Mouse (Mus musculus): ENCODE measurements around the gene Tns2.

Tns2 gene

DNA sequence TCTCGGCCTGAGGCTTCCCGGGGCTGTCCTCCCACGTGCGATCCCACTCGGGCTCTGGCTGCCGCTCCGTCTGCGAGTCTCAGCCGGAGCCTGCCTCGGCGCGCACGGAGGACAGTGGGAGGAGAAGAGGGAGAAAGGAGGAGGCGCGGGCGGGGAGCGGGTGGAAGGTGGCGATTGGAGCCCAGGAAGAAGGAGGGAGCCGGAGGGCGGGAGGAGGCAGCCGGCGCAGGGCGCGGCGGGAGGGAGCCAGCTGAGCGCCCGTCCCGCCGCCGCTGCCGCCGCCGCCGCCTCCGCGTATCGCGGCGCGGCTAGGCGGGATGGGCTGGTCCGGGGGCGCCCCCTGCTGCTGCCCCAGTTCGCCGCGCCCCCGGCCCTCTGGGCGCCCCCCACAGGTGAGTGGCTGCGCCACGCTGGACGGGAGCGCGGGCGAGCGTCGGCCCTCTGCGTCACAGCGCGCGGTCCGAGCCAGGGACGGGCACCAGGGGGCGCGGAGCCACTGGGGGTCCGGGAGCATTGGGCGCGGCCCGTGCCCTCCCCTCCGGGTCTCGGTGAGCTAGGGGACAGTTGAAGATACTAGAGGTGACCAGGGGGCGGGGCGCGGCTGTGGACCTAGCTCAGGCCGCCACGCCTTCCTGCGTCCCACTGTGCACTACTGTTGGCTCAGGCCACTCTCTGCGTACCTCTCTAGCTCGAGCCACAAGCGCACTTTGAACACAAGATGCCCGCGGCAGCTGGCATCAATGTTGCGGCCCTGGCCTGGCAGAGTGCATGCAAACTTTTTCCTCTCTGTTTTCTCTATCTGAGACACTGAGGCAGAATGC lies at the start of gene Tns2:
Gene Tns2 (plus strand): TSS at position 253 of the 821 bp plus-strand sequence.
- in situ Hi-C loops (cut with MboI, MseI) = no loop called here

DNA sequence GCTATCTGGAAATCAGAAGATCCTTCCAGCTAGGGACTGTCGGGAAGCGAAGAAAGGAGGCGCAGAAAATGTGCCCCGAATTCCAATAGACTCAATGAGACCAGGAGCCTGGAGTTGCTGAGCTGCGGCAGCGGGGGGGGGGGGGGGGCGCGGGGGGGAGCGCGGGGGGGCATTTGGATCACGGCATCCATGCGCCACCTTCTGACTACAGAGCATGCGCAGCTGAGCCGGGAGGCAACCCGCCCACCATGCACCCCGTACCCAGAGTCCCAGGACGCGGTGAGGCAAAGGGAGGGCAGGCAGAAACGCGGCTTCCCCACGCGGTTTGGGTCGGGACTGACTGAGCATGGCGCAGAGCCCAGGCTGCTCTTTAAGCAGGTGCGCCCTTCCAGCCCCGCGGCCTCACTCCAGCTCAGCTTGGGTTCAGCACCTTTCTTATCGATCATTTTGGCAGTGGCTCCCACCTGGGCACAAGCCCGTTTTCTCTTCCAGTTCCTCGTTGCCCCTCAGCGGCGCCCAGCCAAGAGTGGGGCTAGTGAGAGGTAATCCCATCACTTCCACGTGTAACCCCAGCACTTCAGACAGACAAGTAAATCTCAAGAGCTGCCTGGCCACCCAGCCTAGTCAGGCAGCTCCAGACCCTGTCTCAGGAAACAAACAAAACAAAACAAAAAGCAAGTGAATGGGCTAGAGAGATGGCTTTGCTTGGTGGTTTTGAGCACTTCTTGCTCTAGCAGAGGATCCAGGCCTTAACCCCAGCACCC lies 48.1 kb upstream of the Tns2 start:
- in situ Hi-C loops (cut with MboI, MseI) = loop anchor here (10.0 kb wide), 1 partner anchor 507 kb away; no protein-coding TSS in a partner anchor

DNA sequence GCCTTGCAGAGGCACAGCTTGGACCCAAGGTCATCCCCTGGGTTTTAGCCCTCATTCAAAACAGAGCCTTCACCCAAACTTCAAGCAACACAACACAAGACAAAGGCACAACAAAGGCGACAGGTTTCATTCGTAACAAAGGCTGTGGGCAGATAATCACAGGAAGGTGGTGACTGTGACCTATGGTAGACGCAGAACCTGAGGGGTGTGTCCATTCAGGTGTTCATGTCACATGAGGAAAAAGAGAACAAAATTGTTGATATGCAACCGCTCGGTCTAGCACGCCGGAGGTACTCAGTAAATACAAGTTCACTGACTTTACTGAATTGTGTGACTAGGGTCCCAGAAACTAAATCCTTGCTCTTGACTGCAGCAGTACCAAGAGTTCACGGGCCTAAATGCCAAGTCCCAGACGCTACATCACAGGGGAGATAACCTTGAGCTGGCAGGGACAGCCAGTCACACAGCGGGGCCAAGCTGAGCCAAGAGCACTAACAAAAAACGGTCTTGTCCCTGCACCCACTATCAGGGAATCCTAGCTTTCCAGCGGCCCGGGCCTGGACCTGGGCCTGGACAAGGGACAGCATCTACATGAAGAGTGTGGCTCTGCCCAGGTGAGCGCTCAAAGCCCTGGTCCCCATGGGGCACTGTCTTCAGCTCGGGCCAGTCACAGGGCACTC lies 43.6 kb upstream of the Tns2 start:
- in situ Hi-C loops (cut with MboI, MseI) = loop anchor here (10.0 kb wide), 1 partner anchor 512 kb away; no protein-coding TSS in a partner anchor

DNA sequence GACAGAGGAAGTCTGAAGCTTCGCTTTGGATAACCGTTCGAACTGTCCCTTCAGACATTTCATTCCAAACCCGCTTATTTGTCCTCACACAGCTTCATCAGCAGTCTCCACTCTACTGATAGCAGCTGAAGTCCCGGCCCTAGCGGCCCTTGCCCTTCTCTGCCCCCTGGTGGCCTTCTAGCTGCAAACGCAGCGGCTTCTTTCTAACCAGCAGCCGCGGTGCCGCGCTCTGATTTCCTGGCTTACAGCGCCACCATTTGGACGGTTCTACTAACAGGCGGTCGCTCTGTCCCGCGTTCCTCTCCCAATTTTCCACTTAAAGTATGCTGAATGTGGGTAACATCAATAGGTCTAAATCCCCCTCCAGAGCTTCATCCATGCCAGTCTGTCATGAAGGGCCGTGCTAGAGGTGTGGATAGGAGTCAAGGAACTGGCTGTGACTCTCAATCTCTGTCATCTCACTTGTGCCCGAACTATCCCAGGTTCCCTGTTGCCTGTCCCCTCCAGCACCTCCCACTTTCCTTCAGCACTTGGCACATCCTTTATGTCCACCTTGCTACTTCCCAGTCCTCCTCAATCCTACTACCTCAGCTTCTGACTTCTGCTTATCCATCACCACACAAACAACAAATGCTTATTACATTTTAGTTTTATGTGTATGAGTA lies 34.4 kb upstream of the Tns2 start:
- in situ Hi-C loops (cut with MboI, MseI) = no loop called here

DNA sequence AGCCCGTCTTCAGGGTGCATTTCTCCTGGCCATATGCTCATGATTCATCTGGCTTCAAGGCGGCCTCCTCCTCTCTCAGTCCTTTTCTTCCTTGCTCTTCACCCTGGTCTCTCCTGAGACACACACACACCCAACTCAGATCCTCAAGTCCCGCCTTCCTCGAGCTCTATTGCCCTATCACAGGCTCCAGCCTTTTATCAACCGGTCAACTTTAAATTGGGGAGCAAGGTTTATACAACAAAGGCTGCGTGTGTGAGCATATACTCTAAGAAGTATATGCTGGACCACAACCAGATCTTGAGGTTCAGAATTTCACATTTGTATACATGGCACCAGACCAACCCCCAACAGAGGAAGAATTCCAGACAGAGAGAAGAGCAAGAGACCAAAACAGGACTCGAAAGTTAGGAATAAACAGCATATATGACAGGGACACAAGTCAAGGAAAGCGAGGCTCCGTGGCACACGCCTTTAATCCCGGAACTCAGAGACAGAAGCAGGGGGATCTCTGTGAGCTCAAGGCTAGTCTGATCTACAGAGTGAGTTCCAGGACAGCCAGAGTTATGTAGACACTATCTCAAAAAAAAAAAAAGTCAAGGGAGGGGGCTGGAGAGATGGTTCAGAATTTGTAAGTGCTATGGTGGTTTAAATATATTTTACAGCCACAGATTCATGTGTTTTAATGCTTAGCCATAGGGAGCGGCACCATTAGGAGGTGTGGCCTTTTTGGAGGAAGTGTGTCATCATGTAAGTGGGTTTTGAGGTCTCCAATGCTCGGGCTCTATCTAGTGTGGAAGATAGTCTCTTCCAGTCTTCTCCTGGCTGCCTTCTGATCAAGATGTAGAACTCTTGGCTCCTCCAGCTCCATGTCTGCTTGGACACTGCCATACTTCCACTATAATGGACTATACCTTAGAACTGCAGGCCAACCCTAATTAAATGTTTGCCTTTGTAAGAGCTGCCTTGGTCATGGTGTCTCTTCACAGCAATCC lies 29.4 kb upstream of the Tns2 start:
- in situ Hi-C loops (cut with MboI, MseI) = no loop called here

DNA sequence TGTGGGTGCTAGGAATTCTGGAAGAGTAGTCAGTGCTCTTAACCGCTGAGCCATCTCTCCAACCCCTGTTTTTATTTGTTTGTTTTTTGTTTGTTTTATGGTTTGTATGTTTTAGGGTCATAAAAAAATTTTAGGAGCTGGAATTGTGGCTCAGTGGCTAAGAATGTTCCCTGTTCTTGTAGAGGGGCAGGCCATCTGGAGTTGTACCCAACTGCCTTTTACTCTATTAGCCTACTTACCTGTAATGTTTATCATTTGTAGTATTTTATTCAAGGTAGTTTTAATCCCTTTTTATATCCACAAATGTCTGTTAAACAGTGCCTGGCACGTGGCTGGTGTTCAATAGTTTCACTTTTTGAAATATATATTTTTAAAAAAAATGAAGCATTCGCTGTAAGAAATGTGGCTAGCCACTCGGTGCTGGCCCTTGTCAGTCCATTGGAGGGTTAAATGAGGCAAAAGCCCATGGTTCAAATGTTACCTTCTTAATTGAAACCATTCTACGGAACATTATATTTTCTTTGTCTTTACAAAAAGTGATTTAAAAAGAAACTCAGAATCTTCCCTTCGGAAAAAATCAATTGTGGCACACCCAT lies 27.2 kb upstream of the Tns2 start:
- in situ Hi-C loops (cut with MboI, MseI) = no loop called here

DNA sequence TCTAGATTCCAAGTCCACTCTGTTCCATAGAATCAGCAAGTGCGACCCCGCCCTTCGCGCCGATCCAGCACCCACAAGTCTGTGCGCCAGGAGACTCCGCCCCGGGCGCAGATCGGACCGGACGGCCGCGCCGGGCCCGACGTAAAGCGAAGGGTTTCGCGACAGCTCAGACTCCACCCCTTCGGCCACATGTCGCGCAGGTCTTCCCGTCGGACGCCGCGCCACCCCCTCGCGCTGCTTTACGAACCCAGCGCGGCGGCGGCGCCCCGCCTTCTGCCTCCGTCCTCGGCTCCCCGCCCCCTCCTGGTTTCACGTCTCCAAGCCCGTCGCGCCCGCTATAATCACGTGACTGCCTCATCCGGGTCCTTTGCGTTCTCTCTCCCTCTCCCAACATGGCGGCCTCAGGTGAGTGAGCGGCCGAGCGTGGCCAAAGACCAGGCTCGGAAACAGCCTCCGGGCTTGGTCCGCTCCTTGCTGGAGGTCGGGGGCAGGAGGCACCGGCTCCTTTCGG lies 26.6 kb upstream of the Tns2 start, which contains the start of gene Eif4b:
Gene Eif4b (plus strand): TSS at position 215 of the 511 bp plus-strand sequence.
- in situ Hi-C loops (cut with MboI, MseI) = no loop called here

DNA sequence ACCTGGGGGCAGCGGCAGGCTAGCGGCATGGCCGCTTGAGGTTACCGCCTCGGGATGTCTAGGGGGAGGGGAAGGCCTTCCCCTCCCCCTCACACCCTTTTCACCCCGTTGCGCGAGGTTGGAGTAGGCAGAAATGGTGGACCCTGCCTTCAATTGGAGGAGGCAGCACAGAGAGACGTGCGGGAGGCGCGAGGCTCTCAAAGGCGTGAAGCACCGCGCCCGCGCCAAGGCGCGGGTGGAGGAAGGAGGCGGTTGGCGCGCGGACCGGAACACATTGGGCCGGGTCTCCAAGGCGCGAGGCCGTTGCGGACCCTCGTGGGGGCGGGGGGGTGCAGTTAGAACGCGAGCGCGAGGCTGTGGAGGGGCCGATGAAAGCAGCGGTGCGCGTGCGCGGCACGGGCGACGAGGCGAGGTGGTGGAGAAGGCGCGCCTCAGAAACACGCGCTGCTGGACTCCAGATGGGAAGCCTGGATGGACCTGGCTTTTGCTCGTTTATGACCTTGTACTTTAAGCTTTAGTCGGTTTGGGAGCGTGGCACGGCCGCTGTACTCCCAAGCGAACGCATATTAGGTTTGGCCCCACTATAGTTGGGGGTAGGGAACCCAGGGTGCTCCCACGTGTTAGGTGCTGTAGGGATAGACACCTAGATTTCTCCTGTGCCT lies 26.0 kb upstream of the Tns2 start:
- in situ Hi-C loops (cut with MboI, MseI) = no loop called here

DNA sequence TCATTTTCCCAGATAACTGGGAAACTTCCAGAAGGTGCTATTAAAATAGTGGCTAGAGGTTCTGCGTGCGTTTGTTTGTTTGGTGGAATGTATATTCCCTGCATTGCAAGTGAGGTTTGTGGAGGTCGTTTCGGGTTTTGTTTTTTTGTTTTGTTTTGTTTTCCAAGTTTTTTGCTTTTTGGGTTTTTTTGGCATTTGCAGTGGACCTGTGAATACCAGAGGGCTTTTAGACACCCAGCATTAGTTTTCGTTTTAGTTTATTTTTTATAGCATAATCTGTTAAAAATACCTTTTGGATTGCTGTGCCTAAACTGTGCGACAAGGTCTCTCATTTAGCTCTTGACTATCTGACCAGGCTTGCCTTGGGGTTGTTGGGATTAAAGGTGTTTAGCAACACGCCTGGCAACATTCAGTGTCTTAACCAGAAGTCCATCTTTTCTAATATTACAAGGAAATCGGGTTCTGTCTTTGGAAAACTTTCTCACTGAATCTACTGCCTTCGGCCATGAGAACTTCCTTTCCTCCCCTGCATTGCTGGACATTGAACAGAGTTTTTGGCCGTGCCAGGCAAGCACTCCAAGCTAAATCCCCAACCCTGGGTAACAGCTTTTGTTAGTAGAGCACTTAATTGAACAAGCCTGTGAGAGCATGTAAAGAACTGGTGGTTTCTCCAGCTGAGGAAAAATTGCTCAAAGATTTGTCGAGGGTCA lies 25.2 kb upstream of the Tns2 start:
- in situ Hi-C loops (cut with MboI, MseI) = no loop called here

DNA sequence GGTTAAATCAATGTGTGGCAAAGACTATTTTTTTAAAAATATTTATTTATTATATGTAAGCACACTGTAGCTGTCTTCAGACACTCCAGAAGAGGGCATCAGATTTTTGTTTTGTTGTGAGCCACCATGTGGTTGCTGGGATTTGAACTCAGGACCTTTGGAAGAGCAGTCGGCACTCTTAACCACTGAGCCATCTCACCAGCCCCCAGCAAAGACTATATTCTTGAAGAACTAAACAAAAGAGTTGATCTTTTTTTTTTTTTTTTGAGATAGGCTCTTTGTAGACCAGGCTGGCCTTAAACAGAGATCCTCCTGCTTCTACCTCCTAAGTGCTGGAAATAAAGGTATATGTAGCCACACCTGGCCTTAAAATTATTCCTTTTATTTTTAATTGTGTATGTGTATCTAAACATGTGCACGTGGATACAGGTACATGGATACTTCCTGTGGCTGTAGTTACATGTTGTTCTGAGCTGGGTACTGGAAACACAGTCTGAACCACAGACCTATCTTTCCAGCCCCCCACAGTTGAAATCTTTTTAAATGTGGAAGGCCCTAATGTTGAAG lies 23.0 kb upstream of the Tns2 start:
- in situ Hi-C loops (cut with MboI, MseI) = no loop called here

DNA sequence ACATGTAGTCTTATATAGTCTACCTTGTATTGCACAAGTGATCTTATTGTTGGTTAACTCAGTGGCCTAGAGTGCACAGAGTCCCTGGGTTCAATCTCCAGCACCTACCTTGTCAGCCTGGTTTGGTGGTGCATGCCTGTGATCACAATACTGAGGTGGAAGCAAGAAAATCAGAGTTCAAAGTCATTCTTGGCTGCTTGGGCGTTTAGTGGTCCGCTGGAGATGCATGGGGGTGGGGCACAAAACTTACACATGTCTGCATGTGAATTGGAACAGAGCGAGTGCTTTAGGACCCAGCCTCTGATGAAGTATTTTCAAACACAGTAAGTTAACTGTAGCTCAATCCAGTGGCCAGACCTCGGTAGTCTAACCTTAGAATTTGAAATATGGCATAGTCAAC lies 21.0 kb upstream of the Tns2 start:
- in situ Hi-C loops (cut with MboI, MseI) = no loop called here

DNA sequence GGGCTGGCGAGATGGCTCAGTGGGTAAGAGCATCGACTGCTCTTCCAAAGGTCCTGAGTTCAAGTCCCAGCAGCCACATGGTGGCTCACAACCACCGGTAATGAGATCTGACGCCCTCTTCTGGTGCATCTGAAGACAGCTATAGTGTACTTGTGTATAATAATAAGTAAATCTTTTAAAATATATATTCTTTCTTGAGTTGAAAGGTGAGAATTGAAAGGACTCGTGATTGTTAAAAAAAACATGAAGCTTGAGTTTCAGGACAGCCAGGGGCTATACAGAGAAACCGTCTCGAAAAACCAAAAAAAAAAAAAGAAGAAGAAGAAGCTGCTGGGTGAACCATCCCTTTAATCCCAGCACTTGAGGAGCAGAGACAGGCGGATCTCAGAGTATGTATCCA lies 20.3 kb upstream of the Tns2 start:
- in situ Hi-C loops (cut with MboI, MseI) = loop anchor here (5.0 kb wide), 1 partner anchor 412 kb away; no protein-coding TSS in a partner anchor

DNA sequence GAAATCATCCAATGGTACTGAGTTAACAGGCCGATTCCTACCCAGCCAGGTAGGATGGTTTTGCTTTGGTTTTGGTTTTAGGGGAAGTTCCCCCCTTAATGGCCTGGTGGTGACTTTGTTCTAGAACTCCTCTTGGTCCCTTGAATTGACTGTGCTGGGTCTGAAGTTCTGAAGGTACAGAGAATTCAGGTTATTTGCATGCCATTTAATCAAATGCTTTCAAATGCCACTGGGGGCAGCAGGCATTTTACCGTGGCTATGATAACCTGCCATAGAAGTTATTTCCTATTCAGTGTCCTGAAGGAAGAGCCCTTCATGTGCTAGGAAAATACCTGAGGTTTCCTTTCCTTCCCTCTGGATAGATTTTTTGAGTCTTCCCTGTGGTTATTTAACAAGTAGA lies 19.8 kb upstream of the Tns2 start:
- in situ Hi-C loops (cut with MboI, MseI) = loop anchor here (5.0 kb wide), 1 partner anchor 412 kb away; no protein-coding TSS in a partner anchor

DNA sequence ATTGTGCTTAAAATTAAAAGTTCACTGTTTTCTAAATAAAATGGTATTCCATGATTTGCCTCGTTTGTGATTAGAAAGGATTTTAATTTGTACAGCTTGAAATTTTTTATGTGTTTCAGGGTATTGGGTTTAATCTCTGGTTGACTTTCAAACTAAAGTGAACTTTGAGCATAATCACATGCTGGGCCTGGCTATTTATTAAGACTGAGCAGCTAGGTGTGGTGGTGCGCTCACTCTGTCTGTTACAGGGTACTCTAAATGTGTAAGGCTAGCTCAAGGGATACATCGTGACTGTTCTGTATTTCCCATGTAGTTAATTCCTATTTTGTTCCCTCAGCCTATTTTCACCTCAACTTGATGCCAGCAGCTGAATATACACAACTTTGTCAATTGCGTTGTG lies 18.1 kb upstream of the Tns2 start:
- in situ Hi-C loops (cut with MboI, MseI) = loop anchor here (5.0 kb wide), 1 partner anchor 410 kb away; no protein-coding TSS in a partner anchor

DNA sequence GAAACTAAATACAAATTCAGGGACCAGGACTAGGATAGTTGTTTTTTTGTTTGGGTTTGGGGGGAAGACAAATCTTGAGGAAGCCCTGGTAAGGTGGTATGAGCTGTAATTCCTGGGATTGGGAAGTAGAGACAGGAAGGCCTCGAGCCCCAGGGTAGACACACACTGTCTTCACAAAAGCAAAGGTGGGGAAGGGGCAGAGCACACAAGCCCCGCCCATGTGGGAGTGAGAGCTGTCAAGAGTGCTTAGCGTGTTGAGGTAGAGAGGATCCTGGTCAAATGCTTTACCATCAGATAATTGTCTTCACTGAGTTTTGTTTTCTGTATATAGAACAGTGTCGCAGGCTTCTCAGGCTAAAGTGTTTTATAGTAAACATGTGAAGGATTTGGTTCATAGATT lies 17.2 kb upstream of the Tns2 start:
- in situ Hi-C loops (cut with MboI, MseI) = loop anchor here (5.0 kb wide), 1 partner anchor 409 kb away; no protein-coding TSS in a partner anchor

DNA sequence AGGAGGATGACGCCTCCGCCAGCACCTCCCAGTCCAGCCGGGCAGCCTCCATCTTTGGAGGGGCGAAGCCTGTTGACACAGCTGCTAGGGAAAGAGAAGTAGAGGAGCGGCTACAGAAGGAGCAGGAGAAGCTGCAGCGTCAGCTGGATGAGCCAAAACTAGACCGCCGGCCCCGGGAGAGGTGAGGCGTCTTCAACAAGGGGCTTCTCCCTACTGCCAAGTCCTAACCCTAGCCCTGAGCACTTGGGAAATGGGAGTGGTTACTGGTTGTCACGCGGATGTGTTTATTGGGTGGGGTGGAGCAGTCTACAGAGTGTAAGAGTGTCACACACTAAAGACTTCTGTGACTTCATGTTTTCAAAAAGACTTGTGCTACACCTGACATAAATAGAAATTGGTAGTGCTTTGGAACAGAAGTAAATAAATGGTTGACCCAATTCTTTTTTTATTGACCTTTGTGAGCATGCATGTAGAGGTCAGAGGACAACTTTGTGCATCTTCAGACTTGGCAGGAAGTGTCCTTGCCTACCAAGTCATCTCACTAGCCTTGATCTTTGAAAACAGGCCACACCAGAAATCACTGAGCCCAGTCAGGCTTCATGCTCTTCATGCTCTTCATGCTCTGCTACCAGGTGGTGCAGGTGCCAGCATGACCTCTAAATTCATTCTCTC lies 10.2 kb upstream of the Tns2 start:
- in situ Hi-C loops (cut with MboI, MseI) = no loop called here

DNA sequence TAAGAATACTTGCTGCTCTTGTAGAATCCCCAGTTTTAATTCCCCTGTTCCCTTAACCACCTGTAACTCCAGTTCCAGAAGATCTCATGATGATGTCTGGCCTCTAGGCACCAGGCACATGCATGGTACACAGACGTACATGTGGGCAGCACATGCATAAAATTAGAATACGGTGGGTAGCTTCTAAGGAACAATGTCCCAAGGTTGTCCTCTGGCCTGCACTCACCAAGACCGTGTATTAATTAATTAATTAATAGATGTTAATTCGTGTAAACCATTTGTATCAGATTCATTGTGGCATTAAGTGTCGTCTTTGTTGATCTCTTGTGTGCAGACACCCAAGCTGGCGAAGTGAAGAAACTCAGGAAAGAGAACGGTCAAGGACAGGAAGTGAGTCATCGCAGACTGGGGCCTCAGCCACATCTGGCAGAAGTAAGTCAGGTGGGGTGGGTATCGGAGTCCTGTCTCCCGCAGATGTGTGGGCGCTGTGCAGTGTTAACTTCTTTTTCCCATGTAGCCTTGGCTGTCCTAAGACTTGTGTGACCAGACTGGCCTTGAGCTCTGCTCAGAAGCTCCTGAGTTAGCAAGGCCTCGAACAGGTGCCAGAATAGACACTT lies 9.0 kb upstream of the Tns2 start:
- in situ Hi-C loops (cut with MboI, MseI) = no loop called here

All from regulatory T cell (primary cell).